Comparison of ENCODE assay signal across 23 mouse cellular contexts in the genomic region with DNA sequence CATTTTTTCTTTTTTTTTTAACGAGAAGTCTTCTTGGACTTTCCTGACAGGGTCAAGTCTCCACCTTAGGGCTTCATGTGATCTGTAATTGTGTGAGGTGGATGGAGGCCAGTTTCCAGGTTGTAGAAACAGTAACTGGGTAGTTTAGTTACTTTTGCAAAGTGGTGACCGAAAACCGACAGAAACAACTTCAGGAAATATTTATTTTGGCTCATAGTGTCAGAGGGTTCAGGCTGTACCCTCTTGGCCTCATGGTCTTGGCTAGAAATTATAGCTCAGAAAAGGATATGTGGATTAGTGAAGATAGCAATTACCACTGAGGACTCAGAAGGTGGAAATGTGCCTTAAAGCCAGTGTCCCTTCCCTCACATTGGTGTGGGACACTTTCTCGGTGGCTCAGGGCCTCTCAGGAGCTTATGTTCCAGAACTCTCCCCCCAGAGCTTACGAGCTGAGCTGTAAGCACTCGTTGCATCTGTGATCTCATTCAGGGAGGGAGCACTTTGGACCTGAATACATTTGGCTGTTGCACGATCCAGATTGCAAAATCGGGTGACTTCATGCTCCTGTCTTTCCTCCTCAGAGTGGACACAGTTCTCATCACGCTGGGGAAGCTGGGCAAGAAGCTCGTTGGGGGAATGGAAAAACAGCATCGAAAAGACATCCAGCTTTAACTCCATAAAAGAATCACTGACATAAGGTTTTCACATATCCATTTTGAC. TPM values are rescaled to one million over a fixed set of nuclear protein-coding genes. Genes with fewer than 3 reads are reported as not detected.
A peak's percentile ranks its signal among the peaks of the same experiment; 100 is the strongest.
DNase-seq lines count a peak whose midpoint lies in the region; ATAC-seq and TF ChIP-seq lines count a peak whose summit lies in the region.
"Had no signal": no experiment of that assay in that cellular context is flagged by ENCODE, and none has a peak within 500 bp of the region (broad histone marks: within the 10 kb centered on the region; RNA-seq: fewer than 3 reads in every experiment).

No protein-coding gene starts in this region.

- H3K36me3 ChIP-seq in liver, adult 2 months (ENCODE audit: control insufficient read depth, insufficient read depth, low read length) = no peaks in the 10 kb centered on the region
- no peaks in the 10 kb centered on the region for H3K36me3 ChIP-seq in liver, embryonic 12.5 days
- H3K36me3 ChIP-seq: embryonic facial prominence, embryonic 12.5 days; lung, embryonic 15.5 days; neural tube, embryonic 12.5 days had no signal

- H3K9ac ChIP-seq in liver, adult 2 months (ENCODE audit: low read depth, low read length) = no peak overlapping the region
- no peak overlapping the region for H3K9ac ChIP-seq in liver, embryonic 12.5 days
- H3K9ac ChIP-seq: embryonic facial prominence, embryonic 12.5 days; lung, embryonic 15.5 days; neural tube, embryonic 12.5 days had no signal

- H3K4me2 ChIP-seq in liver, embryonic 12.5 days = no peak overlapping the region
- H3K4me2 ChIP-seq: embryonic facial prominence, embryonic 12.5 days; lung, embryonic 15.5 days; neural tube, embryonic 12.5 days had no signal

- peaks cover 10% of the 10 kb centered on the region for H3K4me1 ChIP-seq in liver, adult 2 months (ENCODE audit: control insufficient read depth, insufficient read depth, low read length)
- peaks cover 14% of the 10 kb centered on the region for H3K4me1 ChIP-seq in liver, embryonic 12.5 days
- H3K4me1 ChIP-seq: embryonic facial prominence, embryonic 12.5 days; neural tube, embryonic 12.5 days had no signal

- DNase-seq in gastrocnemius, adult 18-20 months (ENCODE audit: low spot score) = peak; percentile 73
- no peak for DNase-seq in gastrocnemius, postnatal 4 days (ENCODE audit: low spot score in 2 of 2)
- peak; percentile 99 for DNase-seq in liver, adult 2 months (ENCODE audit: extremely low read depth, low read depth, low spot score)
- DNase-seq in adipocyte (ENCODE audit: low spot score) = peak; percentile 23
- DNase-seq in heart, postnatal 10 days = peak; percentile 49 to 60
- DNase-seq in layer of hippocampus, adult 2 months (ENCODE audit: low spot score in 2 of 2) = no peak
- no peak for DNase-seq in right cerebral cortex, postnatal 25 days
- DNase-seq: B cell, adult 2 months; cerebellum, adult 8-10 months; kidney, adult 8-10 months; kidney, postnatal 4 days had no signal

- intact Hi-C loops in heart, postnatal 10 days (cut with DNase I) = no loop called here

- no peaks in the 10 kb centered on the region for H3K79me2 ChIP-seq in liver, adult 2 months (ENCODE audit: control insufficient read depth, insufficient read depth, low read length)

- H3K9me3 ChIP-seq in liver, embryonic 12.5 days (replicated peaks) = no peaks in the 10 kb centered on the region
- H3K9me3 ChIP-seq: embryonic facial prominence, embryonic 12.5 days; lung, embryonic 15.5 days; neural tube, embryonic 12.5 days had no signal

- peak overlapping the region; percentile 62 for H3K27ac ChIP-seq in liver, adult 2 months (replicated peaks; ENCODE audit: insufficient read depth, low read depth, low read length)
- H3K27ac ChIP-seq in liver, embryonic 12.5 days = no peak overlapping the region
- H3K27ac ChIP-seq in layer of hippocampus, adult 2 months = no peak overlapping the region
- H3K27ac ChIP-seq: embryonic facial prominence, embryonic 12.5 days; hindbrain, postnatal 0 days; lung, embryonic 15.5 days; neural tube, embryonic 12.5 days had no signal

- no peak for ATAC-seq in liver, embryonic 12.5 days
- ATAC-seq: activated CD4-positive, CD25-positive, alpha-beta regulatory T cell, adult 4 months; forebrain, embryonic 16.5 days; hindbrain, postnatal 0 days; Patski had no signal

- TF ChIP-seq CTCF in liver, adult 2 months (IDR thresholded peaks at IDR 0.05; ENCODE audit: low read depth, low read length) = no peak
- no peak for TF ChIP-seq CTCF in layer of hippocampus, adult 2 months (conservative IDR thresholded peaks at IDR 0.05)

- no peaks in the 10 kb centered on the region; the same call in 1 of the 2 replicates for H3K27me3 ChIP-seq in liver, adult 2 months (ENCODE audit: control insufficient read depth, insufficient read depth, low read length)
- H3K27me3 ChIP-seq in liver, embryonic 12.5 days (replicated peaks) = no peaks in the 10 kb centered on the region
- H3K27me3 ChIP-seq: embryonic facial prominence, embryonic 12.5 days; lung, embryonic 15.5 days; neural tube, embryonic 12.5 days; Patski had no signal

- no peak overlapping the region for H3K4me3 ChIP-seq in liver, adult 2 months (ENCODE audit: insufficient read depth, low read depth, low read length)
- H3K4me3 ChIP-seq in liver, embryonic 12.5 days = no peak overlapping the region
- no peak overlapping the region for H3K4me3 ChIP-seq in layer of hippocampus, adult 2 months
- H3K4me3 ChIP-seq: embryonic facial prominence, embryonic 12.5 days; lung, embryonic 15.5 days; neural tube, embryonic 12.5 days had no signal

- WGBS in liver, adult 2 months = 23% methylated on average over 11 of the region's 11 CpGs
- WGBS in liver, embryonic 12.5 days (ENCODE audit: insufficient replicate concordance) = 68% methylated on average over 11 of the region's 11 CpGs

- no peak for TF ChIP-seq POLR2A in liver, adult 2 months (IDR thresholded peaks at IDR 0.05; ENCODE audit: extremely low read depth, insufficient read depth, low read length)

RNA-seq across cellular contexts. Expression of a gene that starts 16.0 kb away (rescaled TPM):
- total RNA-seq in gastrocnemius, adult 18-20 months (2021) = not detected
- total RNA-seq in gastrocnemius, postnatal 4 days (2021) = under 1 TPM in 1 of 2 experiments, not detected in 1; 0.66 TPM
- not detected in 2 replicates for total RNA-seq in liver, adult 2 months (2014; rRNA removed)
- not detected in 2 replicates for polyA plus RNA-seq in liver, adult 2 months (2012; rRNA removed)
- not detected in 2 replicates for polyA plus RNA-seq in liver, embryonic 12.5 days (2016; fragmentation: Nextera tagmentation; extraction: Ambion mirVana)
- not detected for total RNA-seq in heart, postnatal 10 days (2021)
- not detected for total RNA-seq in layer of hippocampus, adult 2 months (2021)
- total RNA-seq: hindbrain, postnatal 0 days; layer of hippocampus, postnatal 14 days; left cerebral cortex, postnatal 14 days had no signal
- polyA plus RNA-seq: activated CD4-positive, CD25-positive, alpha-beta regulatory T cell, adult 4 months; cortical plate, adult 2 months; forebrain, embryonic 16.5 days; Patski; spleen, adult 2 months had no signal

RNA-seq across cellular contexts. Expression of a gene that starts 55.7 kb away (rescaled TPM):
- total RNA-seq in gastrocnemius, adult 18-20 months (2021) = 1 to 10 TPM; 4.8 to 5.4 TPM
- 10 to 100 TPM; 18.9 to 20.4 TPM for total RNA-seq in gastrocnemius, postnatal 4 days (2021)
- total RNA-seq in liver, adult 2 months (2014; rRNA removed) = 23.8 and 31.0 TPM in 2 replicates
- polyA plus RNA-seq in liver, adult 2 months (2012; rRNA removed) = 10.1 and 12.1 TPM in 2 replicates
- 32.2 and 35.0 TPM in 2 replicates for polyA plus RNA-seq in liver, embryonic 12.5 days (2016; fragmentation: Nextera tagmentation; extraction: Ambion mirVana)
- 10 to 100 TPM; 18.4 to 24.4 TPM for total RNA-seq in heart, postnatal 10 days (2021)
- 10 to 100 TPM; 27.6 to 30.5 TPM for total RNA-seq in layer of hippocampus, adult 2 months (2021)

Comparison
In these comparisons a context has a peak if more than half of its experiments do, and no peak if none do; other contexts are left out.
1. DNase-seq: peak in gastrocnemius, adult 18-20 months (single experiment), liver, adult 2 months (single experiment), adipocyte (single experiment) and heart, postnatal 10 days (2 of 2); none in gastrocnemius, postnatal 4 days (0 of 2), layer of hippocampus, adult 2 months (0 of 2) and right cerebral cortex, postnatal 25 days (single experiment).